Comparison of ENCODE assay signal across 19 mouse cellular contexts in the genomic region with DNA sequence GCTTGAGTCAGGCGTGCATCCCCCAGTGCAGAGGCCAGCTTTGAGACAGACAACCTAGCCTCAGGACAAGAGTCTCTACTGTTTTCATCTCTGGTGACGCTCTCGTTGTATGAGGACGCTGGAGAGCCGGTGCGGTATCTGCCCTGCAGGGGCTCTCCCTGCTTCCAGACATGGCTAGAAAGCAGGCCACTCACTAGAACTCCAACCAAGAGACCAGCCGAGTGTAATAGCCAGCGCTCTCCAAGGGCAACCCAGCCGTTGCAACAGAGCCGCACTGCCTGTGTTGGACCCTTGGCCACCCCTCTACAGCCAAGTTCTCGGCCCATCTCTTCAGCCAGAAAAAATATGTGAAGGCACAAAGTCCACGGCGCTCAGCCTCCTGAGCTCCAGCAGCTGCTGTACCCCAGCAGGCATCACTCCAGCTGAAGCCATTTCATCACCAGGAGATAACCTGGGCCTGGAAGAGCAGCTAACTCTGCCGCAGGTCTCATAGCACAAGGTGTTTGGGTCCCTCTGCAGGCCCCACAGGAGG.
"Had no signal": no experiment of that assay in that cellular context is flagged by ENCODE, and none has a peak within 500 bp of the region (broad histone marks: within the 10 kb centered on the region; RNA-seq: fewer than 3 reads in every experiment).

No protein-coding gene starts in this region.

- H3K4me2 ChIP-seq: intestine, embryonic 15.5 days; kidney, embryonic 15.5 days; limb, embryonic 12.5 days; liver, embryonic 13.5 days; lung, embryonic 15.5 days had no signal

- H3K36me3 ChIP-seq: intestine, embryonic 15.5 days; kidney, embryonic 15.5 days; limb, embryonic 12.5 days; liver, embryonic 13.5 days; lung, embryonic 15.5 days; midbrain, embryonic 10.5 days had no signal

- H3K27me3 ChIP-seq: intestine, embryonic 15.5 days; liver, embryonic 13.5 days; lung, embryonic 15.5 days had no signal

- DNase-seq: kidney, adult 11 months; kidney, adult 8-10 months; kidney, postnatal 10 days; layer of hippocampus, postnatal 36 days; liver, embryonic 13.5 days; lung, adult 18-20 months; lung, postnatal 10 days; lung, postnatal 36 days; retina, postnatal 1 day; right cerebral cortex, postnatal 25 days; spleen, adult 18-20 months; thymus, postnatal 25 days had no signal

- H3K27ac ChIP-seq: intestine, embryonic 15.5 days; kidney, embryonic 15.5 days; left cerebral cortex, adult 2 months; limb, embryonic 12.5 days; liver, embryonic 13.5 days; lung, embryonic 15.5 days; midbrain, embryonic 10.5 days had no signal

- H3K9ac ChIP-seq: intestine, embryonic 15.5 days; kidney, embryonic 15.5 days; liver, embryonic 13.5 days; lung, embryonic 15.5 days had no signal

- ATAC-seq: intestine, embryonic 15.5 days had no signal

- H3K4me1 ChIP-seq: intestine, embryonic 15.5 days; kidney, embryonic 15.5 days; megakaryocyte, embryonic 14.5 days; midbrain, embryonic 10.5 days had no signal

- H3K4me3 ChIP-seq: intestine, embryonic 15.5 days; kidney, embryonic 15.5 days; left cerebral cortex, adult 2 months; limb, embryonic 12.5 days; liver, embryonic 13.5 days; lung, embryonic 15.5 days; megakaryocyte, embryonic 14.5 days; midbrain, embryonic 10.5 days had no signal

- H3K9me3 ChIP-seq: intestine, embryonic 15.5 days; kidney, embryonic 15.5 days; limb, embryonic 12.5 days; liver, embryonic 13.5 days; lung, embryonic 15.5 days; midbrain, embryonic 10.5 days had no signal
